Mouse (Mus musculus) neutrophil, adult 65 days (primary cell): ENCODE results near the gene Olfr904. TPM values are rescaled to one million over a fixed set of nuclear protein-coding genes. Genes with fewer than 3 reads are reported as not detected.

Source experiments
- total RNA-seq: library from RNA; stranded (reverse); gene quantifications from 2 replicates; pipeline ENCODE4 v1.2.4, GENCODE M21; 2023

Gene Olfr904
- total RNA-seq, result not detected in 2 replicates

DNA sequence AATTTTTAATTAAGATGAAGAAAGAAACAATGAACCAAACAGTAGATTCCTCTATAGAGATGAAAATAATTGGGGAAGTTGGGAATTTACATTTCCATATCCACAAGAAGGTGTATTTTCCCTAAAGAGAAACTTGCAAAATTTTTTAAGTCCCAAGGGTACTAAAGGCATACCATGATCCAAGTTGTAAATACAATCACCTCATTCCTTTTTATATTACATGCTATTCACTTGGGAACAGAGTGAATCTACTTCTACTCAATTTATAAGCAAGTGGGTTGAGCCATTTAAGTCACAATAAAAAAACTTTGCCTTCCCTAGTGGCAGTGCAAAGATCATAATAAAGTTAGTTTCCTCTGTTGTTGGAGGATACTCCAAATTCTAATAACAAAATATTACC, at the start of gene Olfr904:
Gene Olfr904 (plus strand): TSS at position 301 of the 400 bp plus-strand sequence.

DNA sequence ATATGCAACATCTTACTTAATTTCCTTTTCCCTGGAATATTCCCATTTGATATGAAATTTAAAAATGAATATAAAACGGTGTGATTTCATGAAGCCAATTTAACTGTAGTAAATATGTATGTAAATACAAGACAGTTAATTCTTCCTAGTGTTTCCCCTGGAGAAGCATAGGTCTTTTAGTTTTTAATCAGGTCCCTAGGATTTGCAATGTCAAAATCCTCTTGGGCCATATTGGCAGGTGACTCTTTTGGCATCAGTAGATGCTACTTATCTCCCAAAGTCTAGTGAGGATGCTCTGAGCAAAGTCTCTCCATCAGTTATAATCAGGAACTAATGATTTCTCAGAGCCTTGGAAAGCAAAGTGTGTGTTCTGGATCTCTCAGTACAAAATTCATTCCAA, 33.8 kb upstream of the Olfr904 start, which contains the start of gene Olfr901:
Gene Olfr901 (plus strand): TSS at position 301 of the 400 bp plus-strand sequence.

DNA sequence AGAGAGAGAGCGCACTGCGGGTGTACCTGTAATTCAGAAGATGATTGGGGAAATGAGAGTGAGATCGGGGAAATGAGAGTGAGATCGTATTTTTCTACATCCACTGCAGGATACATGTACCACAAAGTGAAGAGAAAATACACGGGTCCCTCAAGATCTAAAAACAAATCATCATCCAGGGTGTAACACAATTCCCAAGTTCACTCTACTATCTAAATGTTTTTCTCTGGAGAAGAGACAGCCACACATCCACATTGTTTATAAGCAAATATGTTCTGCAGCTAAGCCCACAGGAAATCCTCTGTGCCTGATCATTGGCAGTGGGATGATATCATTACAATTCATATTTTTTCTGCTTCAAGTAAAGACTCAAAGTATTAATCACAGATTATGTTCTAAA, 15.6 kb upstream of the Olfr904 start, which contains the start of gene Olfr902:
Gene Olfr902 (plus strand): TSS at position 301 of the 400 bp plus-strand sequence.

DNA sequence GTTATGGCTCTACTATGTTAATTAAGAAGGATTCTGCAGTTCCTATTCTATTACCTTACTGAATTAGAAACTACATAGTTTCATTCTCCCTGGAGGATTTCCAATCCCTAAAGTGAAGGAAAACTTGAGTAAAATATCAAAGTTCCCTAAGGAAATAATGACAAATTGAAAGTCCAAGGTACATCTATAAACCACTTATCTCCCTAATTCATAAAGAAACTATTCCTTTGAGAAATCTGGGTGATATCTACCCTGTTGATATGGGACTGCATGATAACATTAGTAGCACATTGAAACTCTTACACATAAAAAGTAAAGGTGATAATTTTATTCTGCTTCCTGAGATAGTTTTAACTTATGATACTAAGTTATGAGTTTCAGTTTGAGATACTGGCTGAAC, 7.9 kb downstream of the Olfr904 start, which contains the start of gene Olfr905:
Gene Olfr905 (plus strand): TSS at position 301 of the 400 bp plus-strand sequence.

GRCm38 (mm10) chr9:38486785-38487184, 23.8 kb downstream of the Olfr904 start, which contains the start of gene Olfr906:
TSS of gene Olfr906 (plus strand) at chr9:38487085.

DNA sequence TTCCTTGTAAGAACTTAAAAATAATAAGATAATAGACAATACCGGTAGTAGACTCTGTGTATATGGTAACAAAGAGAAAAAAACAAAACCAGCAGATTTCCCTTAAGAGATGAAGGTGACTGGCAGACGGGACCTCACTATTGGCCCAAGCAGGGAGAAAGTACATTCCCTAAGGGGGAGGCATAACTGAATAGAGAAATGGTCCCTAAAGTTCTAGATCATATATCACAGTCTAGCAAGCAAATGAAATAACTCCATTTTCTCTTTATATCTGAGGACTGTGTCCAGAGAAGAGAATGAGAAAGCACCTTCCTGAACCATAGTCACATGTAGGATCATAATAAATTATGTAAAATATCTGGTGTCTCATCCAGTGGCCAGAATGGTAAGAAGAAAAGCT, 32.6 kb downstream of the Olfr904 start, which contains the start of gene Olfr907:
Gene Olfr907 (plus strand): TSS at position 301 of the 400 bp plus-strand sequence.

Other genes starting within 250 kb of the Olfr904 start
- gene Olfr894, start 245.1 kb upstream of the Olfr904 start, total RNA-seq, result not detected in 2 replicates
- gene Olfr143, start 210.4 kb upstream of the Olfr904 start, total RNA-seq, result not detected in 2 replicates
- not detected in 2 replicates for gene Olfr895, start 195.3 kb upstream of the Olfr904 start, total RNA-seq
- gene Olfr896-ps1, start 172.0 kb upstream of the Olfr904 start, total RNA-seq, result not detected in 2 replicates
- gene Olfr25, start 134.1 kb upstream of the Olfr904 start, total RNA-seq, result not detected in 2 replicates
- not detected in 2 replicates for gene Olfr898, start 114.7 kb upstream of the Olfr904 start, total RNA-seq
- not detected in 2 replicates for gene Olfr250, start 96.2 kb upstream of the Olfr904 start, total RNA-seq
- not detected in 2 replicates for gene Olfr251, start 86.1 kb upstream of the Olfr904 start, total RNA-seq
- gene Olfr147, start 61.4 kb upstream of the Olfr904 start, total RNA-seq, result not detected in 2 replicates
- not detected in 2 replicates for gene Olfr901, start 33.7 kb upstream of the Olfr904 start, total RNA-seq
- gene Olfr902, start 15.5 kb upstream of the Olfr904 start, total RNA-seq, result not detected in 2 replicates
- gene Olfr905, start 8.0 kb downstream of the Olfr904 start, total RNA-seq, result 0.14 TPM in 1 of 2 replicates, not detected in the other
- not detected in 2 replicates for gene Olfr906, start 23.9 kb downstream of the Olfr904 start, total RNA-seq
- gene Olfr907, start 32.7 kb downstream of the Olfr904 start, total RNA-seq, result not detected in 2 replicates
- not detected in 2 replicates for gene Olfr911-ps1, start 58.4 kb downstream of the Olfr904 start, total RNA-seq
- gene Olfr910, start 74.7 kb downstream of the Olfr904 start, total RNA-seq, result not detected in 2 replicates
- not detected in 2 replicates for gene Olfr912, start 117.0 kb downstream of the Olfr904 start, total RNA-seq
- not detected in 2 replicates for gene Olfr913, start 129.6 kb downstream of the Olfr904 start, total RNA-seq
- gene Olfr914, start 142.0 kb downstream of the Olfr904 start, total RNA-seq, result not detected in 2 replicates
- gene Olfr916, start 196.7 kb downstream of the Olfr904 start, total RNA-seq, result not detected in 2 replicates
- gene Olfr917, start 202.7 kb downstream of the Olfr904 start, total RNA-seq, result not detected in 2 replicates
- not detected in 2 replicates for gene Olfr918, start 211.5 kb downstream of the Olfr904 start, total RNA-seq
- gene Olfr919, start 240.5 kb downstream of the Olfr904 start, total RNA-seq, result not detected in 2 replicates